Comparison of ENCODE assay signal across 8 mouse cellular contexts in genomic region chr2:76254833-76255232, GRCm38 (mm10).
DNase-seq lines count a peak whose midpoint lies in the region; ATAC-seq and TF ChIP-seq lines count a peak whose summit lies in the region.

No protein-coding gene starts in this region.

- no peak overlapping the region for H3K4me2 ChIP-seq in heart, postnatal 0 days (ENCODE audit: low read depth, low read length)
- no peak overlapping the region for H3K4me2 ChIP-seq in lung, postnatal 0 days (replicated peaks; ENCODE audit: low read depth, low read length)

- DNase-seq in heart, postnatal 0 days (ENCODE audit: low spot score), result peak; percentile 18
- DNase-seq in heart, postnatal 25 days (ENCODE audit: low spot score), result no peak
- peak; percentile 43 for DNase-seq in Muller cell, postnatal 12 days (ENCODE audit: inconsistent ontology term)
- DNase-seq in cerebellum, adult 8-10 months, result peak; percentile 27
- DNase-seq in frontal cortex, postnatal 25 days (ENCODE audit: low spot score in 2 of 2), result peak; percentile 59 to 65
- DNase-seq in layer of hippocampus, adult 18-20 months (ENCODE audit: low spot score in 2 of 2), result peak; percentile 38 to 89
- peak; percentile 52 for DNase-seq in lung, postnatal 0 days (ENCODE audit: low spot score)
- DNase-seq in spleen, postnatal 36 days (ENCODE audit: low spot score in 2 of 2), result peak; percentile 4

- no peak overlapping the region for H3K9ac ChIP-seq in heart, postnatal 0 days (replicated peaks; ENCODE audit: low read depth, low read length)
- H3K9ac ChIP-seq in lung, postnatal 0 days (replicated peaks; ENCODE audit: low read depth), result no peak overlapping the region

- intact Hi-C loops in heart, postnatal 25 days (cut with DNase I), result loop anchor here (2.0 to 10.0 kb wide), 2 partner anchors 80 to 108 kb away; partner anchors contain the start of gene Pde11a

- 38% methylated on average over 6 of the region's 6 CpGs for WGBS in heart, postnatal 0 days
- WGBS in lung, postnatal 0 days, result 39% methylated on average over 6 of the region's 6 CpGs

- no peaks in the 10 kb centered on the region for H3K9me3 ChIP-seq in heart, postnatal 0 days (replicated peaks; ENCODE audit: control insufficient read depth, low read length)
- H3K9me3 ChIP-seq in lung, postnatal 0 days (ENCODE audit: low read length), result no peaks in the 10 kb centered on the region

- no peaks in the 10 kb centered on the region for H3K4me1 ChIP-seq in heart, postnatal 0 days (ENCODE audit: control insufficient read depth, insufficient read depth)
- H3K4me1 ChIP-seq in lung, postnatal 0 days (ENCODE audit: insufficient read depth, low read depth, low read length), result no peaks in the 10 kb centered on the region

- peak; percentile 72 for TF ChIP-seq CTCF in heart, postnatal 0 days (IDR thresholded peaks at IDR 0.05; ENCODE audit: low read depth)
- peak; percentile 77 for TF ChIP-seq CTCF in lung, postnatal 0 days (IDR thresholded peaks at IDR 0.05)

- ATAC-seq in heart, postnatal 0 days (ENCODE audit: insufficient read depth, low read depth), result no peak
- ATAC-seq in lung, postnatal 0 days, result no peak

- no peak overlapping the region for H3K27ac ChIP-seq in heart, postnatal 0 days (ENCODE audit: low read depth)
- no peak overlapping the region for H3K27ac ChIP-seq in lung, postnatal 0 days (ENCODE audit: low read length)

- H3K36me3 ChIP-seq in heart, postnatal 0 days (replicated peaks; ENCODE audit: control insufficient read depth, insufficient read depth, low read length), result no peaks in the 10 kb centered on the region
- no peaks in the 10 kb centered on the region for H3K36me3 ChIP-seq in lung, postnatal 0 days (ENCODE audit: insufficient read depth, low read length)

- no peak overlapping the region for H3K4me3 ChIP-seq in heart, postnatal 0 days (ENCODE audit: low read depth, low read length)
- no peak overlapping the region for H3K4me3 ChIP-seq in lung, postnatal 0 days (ENCODE audit: low read depth, low read length)

- no peak for TF ChIP-seq EP300 in heart, postnatal 0 days (IDR thresholded peaks at IDR 0.05; ENCODE audit: low read depth)
- TF ChIP-seq EP300 in lung, postnatal 0 days (IDR thresholded peaks at IDR 0.05), result no peak

- H3K27me3 ChIP-seq in heart, postnatal 0 days (ENCODE audit: control insufficient read depth, insufficient read depth, low read length), result no peaks in the 10 kb centered on the region
- no peaks in the 10 kb centered on the region for H3K27me3 ChIP-seq in lung, postnatal 0 days (replicated peaks; ENCODE audit: insufficient read depth, low read length)
